Mouse (Mus musculus) lung, embryonic 15.5 days (tissue): ENCODE results near the gene Hist1h4i. TPM values are rescaled to one million over a fixed set of nuclear protein-coding genes. Genes with fewer than 3 reads are reported as not detected.

Experiments used
- ATAC-seq: fragments of 200-750 bp; cut with Nextera tagmentation; 2 replicates; pipeline ENCODE4 v1.8.0; 2017; ENCODE audit warnings: moderate number of reproducible peaks, borderline replicate concordance; ENCODE audit not compliant: low FRiP score, low TSS enrichment; ENCODE audit errors: extremely low read depth
- H3K27ac ChIP-seq: fragments of 300-500 bp; sonication (generic); 2 replicates; pipeline ENCODE4 v1.5.1; 2015; ENCODE audit warnings: moderate library complexity, mild to moderate bottlenecking, inconsistent platforms
- H3K27me3 ChIP-seq: fragments of 300-500 bp; sonication (generic); 2 replicates; pipeline ENCODE4 v1.6.1; 2015; ENCODE audit warnings: inconsistent platforms
- H3K36me3 ChIP-seq: fragments of 300-500 bp; sonication (generic); 2 replicates; pipeline ENCODE4 v1.6.1; 2015; ENCODE audit warnings: inconsistent platforms
- H3K4me1 ChIP-seq: fragments of 300-500 bp; sonication (generic); 2 replicates; pipeline ENCODE4 v1.6.1; 2015; ENCODE audit warnings: inconsistent platforms
- H3K4me2 ChIP-seq: fragments of 300-500 bp; sonication (generic); 2 replicates; pipeline ENCODE4 v1.6.1; 2015; ENCODE audit warnings: inconsistent platforms, mild to moderate bottlenecking, moderate library complexity
- H3K4me3 ChIP-seq: fragments of 300-500 bp; sonication (generic); 2 replicates; pipeline ENCODE4 v1.5.1; 2015; ENCODE audit warnings: mild to moderate bottlenecking, inconsistent platforms
- H3K9ac ChIP-seq: fragments of 300-500 bp; sonication (generic); 2 replicates; pipeline ENCODE4 v1.6.1; 2015; ENCODE audit warnings: inconsistent platforms
- H3K9me3 ChIP-seq: fragments of 300-500 bp; sonication (generic); 2 replicates; pipeline ENCODE4 v1.6.1; 2016; ENCODE audit warnings: inconsistent platforms
- WGBS: fragments of 180-500 bp; shearing (Covaris S2); methylation state at CpG from one replicate; pipeline ENCODE4 v1.1.7; 2015; 5-methylcytosine and 5-hydroxymethylcytosine counted together
- polyA plus RNA-seq: library from polyadenylated mRNA; unstranded; fragments of >200 nt; fragmentation: Nextera tagmentation; extraction: Ambion mirVana; gene quantifications from 2 replicates; pipeline ENCODE4 v1.2.1, GENCODE M21; 2015

Gene Hist1h4i
- polyA plus RNA-seq, 1 experiment from 2014 or later, result 27.2 TPM

DNA sequence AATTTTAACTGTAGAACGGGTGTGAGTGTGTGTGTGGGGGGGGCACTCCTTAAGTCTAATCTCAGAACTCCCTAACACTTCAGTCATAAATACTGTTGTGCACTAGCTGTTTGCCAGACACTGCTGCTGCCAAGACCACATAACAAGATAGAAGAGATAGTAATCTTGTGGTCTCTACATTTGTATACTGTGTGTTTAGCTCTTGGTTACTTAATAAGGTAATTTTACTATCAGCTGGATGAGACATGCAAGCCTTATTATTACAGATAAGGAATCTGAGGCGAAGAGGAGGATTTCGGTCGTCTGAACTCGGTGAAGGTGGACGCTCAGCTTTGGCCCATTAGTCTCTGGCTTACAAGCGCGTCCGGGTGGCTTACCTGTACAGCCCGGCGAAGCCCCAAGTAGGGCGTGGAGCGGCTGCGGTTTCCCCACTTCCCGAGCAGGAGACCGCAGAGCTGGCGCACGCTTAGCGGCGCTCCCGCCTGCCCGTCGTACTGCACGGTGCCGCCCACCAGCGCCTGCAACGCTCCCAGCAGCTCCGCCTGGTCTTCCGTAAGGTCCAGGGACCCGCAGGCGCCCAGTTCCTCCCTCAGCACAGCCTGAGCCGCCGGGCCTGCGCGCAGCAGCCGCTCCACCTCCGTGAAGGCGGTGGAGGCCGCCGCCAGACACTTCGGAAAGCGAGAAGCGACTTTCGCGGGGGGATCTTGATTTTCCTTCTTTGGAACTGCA, 35.4 kb downstream of the Hist1h4i start:
- under 1% methylated on average over 45 of the region's 45 CpGs for WGBS
- Histone ChIP-seq H3K4me2 (peak overlapping the region; percentile 98), H3K27ac (peak overlapping the region; percentile 66), H3K9me3 (no peaks in the 10 kb centered on the region), H3K9ac (peak overlapping the region; percentile 47), H3K4me1 (peaks cover 23% of the 10 kb centered on the region), H3K27me3 (peaks cover 90% of the 10 kb centered on the region), H3K36me3 (no peaks in the 10 kb centered on the region), H3K4me3 (peak overlapping the region; percentile 65)
- ATAC-seq, result peak; percentile 89

GRCm38 (mm10) chr13:22001823-22002222, 39.3 kb downstream of the Hist1h4i start:
- WGBS, result 21% methylated on average over 5 of the region's 5 CpGs
- Histone ChIP-seq H3K9ac (no peak overlapping the region), H3K36me3 (no peaks in the 10 kb centered on the region), H3K4me2 (no peak overlapping the region), H3K9me3 (no peaks in the 10 kb centered on the region), H3K27me3 (peaks cover 90% of the 10 kb centered on the region), H3K4me3 (no peak overlapping the region), H3K27ac (no peak overlapping the region), H3K4me1 (peaks cover 24% of the 10 kb centered on the region)
- ATAC-seq, result no peak

DNA sequence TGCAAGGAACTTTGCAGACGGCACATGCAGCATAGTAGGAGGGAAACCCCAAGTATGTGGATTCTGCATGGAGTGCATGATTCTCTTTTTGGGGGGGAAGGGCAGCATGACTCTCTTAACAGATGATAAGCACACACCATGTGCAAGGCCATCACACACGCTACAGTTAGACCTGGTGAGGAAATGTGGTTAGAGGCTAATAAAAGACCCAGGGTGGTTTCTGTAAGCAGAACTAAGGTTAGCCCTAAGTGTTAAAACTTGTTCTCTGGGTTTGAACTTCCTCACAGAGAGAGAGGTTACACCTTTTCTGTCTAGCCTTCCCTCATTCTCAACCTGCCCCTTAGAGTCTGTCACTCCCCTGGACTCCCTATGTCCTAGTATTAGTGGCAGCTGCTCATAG, 39.8 kb downstream of the Hist1h4i start:
- Histone ChIP-seq H3K9me3 (no peaks in the 10 kb centered on the region), H3K36me3 (no peaks in the 10 kb centered on the region), H3K27ac (no peak overlapping the region), H3K4me1 (peaks cover 23% of the 10 kb centered on the region), H3K27me3 (peaks cover 90% of the 10 kb centered on the region), H3K9ac (no peak overlapping the region), H3K4me2 (no peak overlapping the region), H3K4me3 (no peak overlapping the region)
- 60% methylated on average over 2 of the region's 2 CpGs for WGBS
- no peak for ATAC-seq

DNA sequence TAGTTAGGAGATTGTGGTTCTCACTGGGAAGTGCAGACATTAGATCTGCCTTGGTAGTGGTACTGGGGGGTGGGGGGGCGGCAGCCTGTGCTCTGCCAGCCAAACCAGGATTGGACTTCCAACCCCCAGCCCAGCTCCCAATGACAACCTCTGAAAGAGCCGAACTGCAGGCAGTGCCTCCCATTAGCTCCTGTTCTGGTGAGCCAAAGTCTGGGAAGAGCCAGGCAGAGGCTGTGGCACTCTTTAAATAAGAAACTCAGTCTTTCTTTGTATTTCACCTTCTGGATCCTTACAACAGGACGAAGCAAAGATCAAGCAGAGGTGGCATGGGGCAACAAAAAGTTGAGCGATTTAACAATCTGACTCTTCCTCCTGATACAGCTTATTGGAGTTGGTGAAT, 42.0 kb downstream of the Hist1h4i start:
- H3K4me1 ChIP-seq, result peaks cover 14% of the 10 kb centered on the region
- no peak overlapping the region for H3K27ac ChIP-seq
- 38% methylated on average over 4 of the region's 4 CpGs for WGBS
- H3K9me3 ChIP-seq, result no peaks in the 10 kb centered on the region
- H3K36me3 ChIP-seq, result no peaks in the 10 kb centered on the region
- H3K9ac ChIP-seq, result no peak overlapping the region
- ATAC-seq, result no peak
- no peak overlapping the region for H3K4me2 ChIP-seq
- no peak overlapping the region for H3K4me3 ChIP-seq
- peaks cover 84% of the 10 kb centered on the region for H3K27me3 ChIP-seq

- no peaks in the 10 kb centered on the region for H3K9me3 ChIP-seq
- H3K4me1 ChIP-seq, result peaks cover 14% of the 10 kb centered on the region
- no peak overlapping the region for H3K9ac ChIP-seq
- no peaks in the 10 kb centered on the region for H3K36me3 ChIP-seq
- H3K27ac ChIP-seq, result no peak overlapping the region
- no peak overlapping the region for H3K4me2 ChIP-seq
- WGBS, result 27% methylated on average over 3 of the region's 3 CpGs
- peaks cover 77% of the 10 kb centered on the region for H3K27me3 ChIP-seq
- ATAC-seq, result no peak
- no peak overlapping the region for H3K4me3 ChIP-seq
Measured at GRCm38 (mm10) chr13:21998412-21998811, 42.8 kb downstream of the Hist1h4i start.

GRCm38 (mm10) chr13:21997821-21998220, 43.3 kb downstream of the Hist1h4i start:
- peak overlapping the region; percentile 60 for H3K4me2 ChIP-seq
- H3K36me3 ChIP-seq, result no peaks in the 10 kb centered on the region
- 4% methylated on average over 4 of the region's 4 CpGs for WGBS

DNA sequence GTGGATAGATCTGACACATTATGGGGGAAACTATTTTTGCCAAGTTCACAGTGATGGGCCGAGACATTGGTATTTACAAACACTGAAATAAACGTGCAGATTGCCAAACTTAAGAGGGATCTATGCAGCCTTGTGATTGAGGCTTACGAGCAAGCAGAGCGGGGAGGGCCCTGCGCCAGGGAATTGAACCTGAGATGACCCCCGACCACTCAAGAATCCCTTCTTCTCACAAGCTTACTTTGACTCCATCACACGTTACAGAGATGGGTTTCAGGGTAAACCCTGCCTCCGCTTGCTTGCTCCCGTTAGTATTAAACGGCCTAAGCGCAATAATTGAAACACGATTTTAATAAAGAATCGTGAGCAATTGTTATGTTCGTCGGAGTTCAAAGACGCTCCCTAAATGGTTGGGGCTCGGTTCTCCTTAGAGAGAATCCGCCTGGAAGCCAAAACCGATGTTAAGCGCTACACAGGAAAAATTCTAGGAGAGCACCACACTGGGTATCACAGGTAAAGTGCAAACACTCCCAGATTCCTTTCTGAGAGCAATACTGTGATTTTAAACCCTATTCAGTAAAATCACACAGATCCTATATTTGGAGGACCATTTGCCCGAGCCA, 43.9 kb downstream of the Hist1h4i start:
- peak overlapping the region; percentile 31 for H3K4me3 ChIP-seq
- whole genome bisulfite sequencing, result 1% methylated on average over 21 of the region's 21 CpGs
- H3K27ac ChIP-seq, result no peak overlapping the region
- no peaks in the 10 kb centered on the region for H3K9me3 ChIP-seq
- H3K27me3 ChIP-seq, result peaks cover 72% of the 10 kb centered on the region
- H3K36me3 ChIP-seq, result no peaks in the 10 kb centered on the region
- H3K9ac ChIP-seq, result no peak overlapping the region
- H3K4me1 ChIP-seq, result peaks cover 14% of the 10 kb centered on the region
- ATAC-seq, result no peak
- H3K4me2 ChIP-seq, result peak overlapping the region; percentile 60

More at GRCm38 (mm10) chr13:21997821-21998220, 43.3 kb downstream of the Hist1h4i start:
- no peak overlapping the region for H3K27ac ChIP-seq
- peaks cover 14% of the 10 kb centered on the region for H3K4me1 ChIP-seq
- no peak overlapping the region for H3K9ac ChIP-seq
- peaks cover 74% of the 10 kb centered on the region for H3K27me3 ChIP-seq
- ATAC-seq, result no peak
- H3K4me3 ChIP-seq, result no peak overlapping the region
- H3K9me3 ChIP-seq, result no peaks in the 10 kb centered on the region

GRCm38 (mm10) chr13:21996840-21997185, 44.3 kb downstream of the Hist1h4i start:
- no peak for ATAC-seq
- WGBS, result 2% methylated on average over 13 of the region's 13 CpGs
- H3K27ac ChIP-seq, result no peak overlapping the region

DNA sequence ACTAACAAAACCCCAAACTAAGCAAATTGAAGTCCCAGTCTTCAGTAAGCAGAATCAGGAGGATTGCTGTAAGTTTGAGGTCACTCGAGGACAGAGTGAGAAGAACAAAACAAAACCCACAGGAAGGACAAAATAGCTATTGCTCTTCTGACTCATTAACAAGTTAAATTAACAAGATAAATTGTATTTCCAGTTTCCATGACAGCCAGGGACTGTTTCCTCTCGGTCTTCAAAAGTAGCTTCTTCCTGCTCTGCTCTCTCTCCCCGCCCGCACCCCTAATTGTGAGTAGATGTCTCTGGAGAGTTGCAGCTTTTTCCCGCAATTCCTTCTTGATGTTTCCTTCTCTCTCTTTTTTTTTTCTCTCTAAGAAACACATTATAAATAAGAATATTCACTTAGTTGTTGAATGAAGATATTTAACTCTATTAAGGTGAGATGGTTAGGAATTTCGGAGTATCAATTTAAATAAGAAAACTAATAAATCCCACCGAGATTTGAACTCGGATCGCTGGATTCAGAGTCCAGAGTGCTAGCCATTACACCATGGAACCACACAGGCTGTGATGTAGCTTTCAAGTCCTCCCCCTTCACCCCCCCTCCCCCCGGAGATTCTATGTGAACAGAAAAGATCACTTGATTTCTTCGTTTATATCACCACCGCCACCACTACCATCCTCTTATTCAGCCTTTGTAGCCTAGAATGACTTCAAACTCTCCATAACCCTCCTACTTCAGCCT, 44.9 kb downstream of the Hist1h4i start:
- Histone ChIP-seq H3K9ac (no peak overlapping the region), H3K4me2 (peak overlapping the region; percentile 60), H3K27me3 (peaks cover 62% of the 10 kb centered on the region), H3K9me3 (no peaks in the 10 kb centered on the region), H3K4me3 (peak overlapping the region; percentile 37), H3K4me1 (peaks cover 14% of the 10 kb centered on the region), H3K36me3 (no peaks in the 10 kb centered on the region), H3K27ac (no peak overlapping the region)
- WGBS, result 6% methylated on average over 12 of the region's 12 CpGs
- no peak for ATAC-seq

More at GRCm38 (mm10) chr13:21996840-21997185, 44.3 kb downstream of the Hist1h4i start:
- Histone ChIP-seq H3K9ac (no peak overlapping the region), H3K9me3 (no peaks in the 10 kb centered on the region), H3K4me1 (peaks cover 14% of the 10 kb centered on the region), H3K4me3 (peak overlapping the region; percentile 31), H3K27me3 (peaks cover 68% of the 10 kb centered on the region), H3K4me2 (peak overlapping the region; percentile 60), H3K36me3 (no peaks in the 10 kb centered on the region)

GRCm38 (mm10) chr13:21995331-21995914, 45.7 kb downstream of the Hist1h4i start:
- peak overlapping the region; percentile 13; the same call in 1 of the 2 replicates for H3K9ac ChIP-seq
- peak overlapping the region; percentile 60 for H3K4me2 ChIP-seq
- no peaks in the 10 kb centered on the region for H3K36me3 ChIP-seq
- peak; percentile 75 for ATAC-seq
- peaks cover 14% of the 10 kb centered on the region for H3K4me1 ChIP-seq
- no peaks in the 10 kb centered on the region for H3K9me3 ChIP-seq
- H3K27me3 ChIP-seq, result peaks cover 54% of the 10 kb centered on the region
- peak overlapping the region; percentile 37 for H3K4me3 ChIP-seq
- under 1% methylated on average over 21 of the region's 21 CpGs for WGBS
- no peak overlapping the region for H3K27ac ChIP-seq

DNA sequence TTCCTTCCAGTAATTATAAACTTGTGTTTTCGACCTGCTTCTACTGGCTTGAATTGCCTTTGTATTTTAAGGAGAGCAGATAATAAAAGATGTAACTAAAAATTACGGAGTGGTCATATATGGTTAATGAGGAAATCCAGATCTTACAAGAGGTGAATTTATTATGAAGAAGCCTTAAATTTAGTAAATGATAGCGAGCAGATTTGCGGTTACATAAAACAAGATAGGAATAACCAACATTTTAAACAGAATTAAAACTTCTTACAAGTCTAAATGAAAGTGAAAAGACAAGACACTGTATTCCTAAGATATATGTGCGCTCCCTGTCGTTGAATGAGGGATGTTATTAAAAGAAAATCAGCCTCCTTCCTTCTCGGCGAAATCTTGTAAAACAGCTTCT, 46.3 kb downstream of the Hist1h4i start:
- Histone ChIP-seq H3K9ac (peak overlapping the region; percentile 13; the same call in 1 of the 2 replicates), H3K4me3 (peak overlapping the region; percentile 37), H3K4me1 (peaks cover 14% of the 10 kb centered on the region), H3K36me3 (no peaks in the 10 kb centered on the region), H3K27me3 (peaks cover 49% of the 10 kb centered on the region), H3K4me2 (peak overlapping the region; percentile 60), H3K27ac (no peak overlapping the region), H3K9me3 (no peaks in the 10 kb centered on the region)
- WGBS, result 5% methylated on average over 8 of the region's 8 CpGs
- ATAC-seq, result no peak
